Mouse (Mus musculus): Measurements from ENCODE around the gene Htr5b.

- TF ChIP-seq POLR2A (IDR thresholded peaks at IDR 0.05; ENCODE audit: extremely low read depth, insufficient read depth, low read length) (0 out of 2 replicates have a peak, but pooled peaks have one; percentile 21), CTCF (IDR thresholded peaks at IDR 0.05; ENCODE audit: low read depth, low read length) (peak; percentile 88)
Measured at GRCm38 (mm10) chr1:121567521-121568489, 39.5 kb upstream of the Htr5b start, which contains the start of gene Ddx18.

All from liver, adult 2 months (tissue).